Mouse (Mus musculus): ENCODE data around the gene Slc9a7.

DNA sequence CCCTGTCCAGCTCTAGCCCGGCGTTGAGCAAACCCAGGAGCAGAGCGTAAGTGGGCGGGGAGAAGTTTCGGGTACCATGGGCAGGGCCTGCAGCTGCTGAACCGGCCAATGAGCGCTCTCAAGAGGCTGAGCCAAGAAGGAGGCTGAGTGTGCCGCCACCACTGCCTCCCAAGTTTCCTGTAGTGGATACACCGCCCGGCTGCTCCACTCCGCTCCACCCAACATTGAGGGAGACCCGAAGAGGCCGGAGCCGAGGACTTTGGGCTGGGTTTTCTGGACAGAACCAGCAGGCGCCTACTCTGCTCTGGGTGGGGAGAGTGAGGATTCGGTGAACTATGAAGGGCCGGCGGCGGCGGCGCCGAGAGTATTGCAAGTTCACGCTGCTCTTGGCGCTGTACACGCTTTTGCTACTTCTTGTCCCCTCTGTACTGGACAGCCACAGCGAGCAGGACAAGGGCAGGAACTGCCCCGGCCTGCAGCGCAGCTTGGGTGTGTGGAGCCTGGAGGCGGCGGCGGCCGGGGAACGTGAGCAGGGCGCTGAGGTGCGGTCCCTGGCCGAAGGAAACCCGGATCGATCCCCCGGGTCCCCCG lies 232.1 kb downstream of the Slc9a7 start, which contains the start of gene Chst7:
- TF ChIP-seq GATA1 (IDR thresholded peaks at IDR 0.05; ENCODE audit: low read length) (no peak), TAL1 (IDR thresholded peaks at IDR 0.05; ENCODE audit: low read length) (no peak)

Measured in erythroblast, embryonic 14.5 days (primary cell).